Mouse (Mus musculus): Measurements from ENCODE around the gene Ttc7b. TPM values are rescaled to one million over a fixed set of nuclear protein-coding genes. Genes with fewer than 3 reads are reported as not detected.

The Ttc7b gene
- polyA plus RNA-seq (2015; fragmentation: Nextera tagmentation; extraction: Ambion mirVana), result 4.6 and 5.2 TPM in 2 replicates

DNA sequence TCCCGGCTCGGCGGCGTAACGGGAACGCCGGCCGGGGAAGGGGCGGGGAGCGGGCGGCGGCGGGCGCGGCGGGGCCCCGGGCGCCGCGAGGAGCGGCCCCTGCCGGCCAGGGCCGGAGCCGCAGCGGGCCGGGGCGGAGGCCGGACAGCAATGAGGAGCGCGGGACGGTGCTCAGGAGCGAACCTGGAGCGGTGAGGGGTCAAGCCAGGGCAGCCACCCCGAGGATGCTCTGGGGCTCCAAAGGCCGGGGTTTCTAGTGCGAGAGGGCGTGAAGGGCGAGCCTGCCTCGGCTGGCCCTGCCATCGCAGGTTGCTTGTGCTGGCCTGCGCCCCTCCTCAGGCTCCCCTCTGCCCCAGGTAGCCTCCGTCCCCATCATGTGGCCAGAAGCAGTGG is at the start of gene Ttc7b:
Gene Ttc7b, minus strand, starts transcription at position 33 of the 393 bp plus-strand sequence.
- Histone ChIP-seq H3K4me3 (peak within 1 kb of the TSS; percentile 89), H3K27ac (peak within 1 kb of the TSS; percentile 68), H3K9ac (peak within 1 kb of the TSS; percentile 90), H3K4me2 (peak within 1 kb of the TSS; percentile 78), H3K27me3 (no peaks in the 10 kb centered on the region), H3K36me3 (no peaks in the 10 kb centered on the region), H3K4me1 (peaks cover 23% of the 10 kb centered on the region), H3K9me3 (no peaks in the 10 kb centered on the region)
- under 1% methylated on average over 38 of the region's 42 CpGs for WGBS
- ATAC-seq (ENCODE audit: borderline replicate concordance, extremely low read depth, low FRiP score, low TSS enrichment), result peak; percentile 58; the same call in 1 of the 2 replicates

DNA sequence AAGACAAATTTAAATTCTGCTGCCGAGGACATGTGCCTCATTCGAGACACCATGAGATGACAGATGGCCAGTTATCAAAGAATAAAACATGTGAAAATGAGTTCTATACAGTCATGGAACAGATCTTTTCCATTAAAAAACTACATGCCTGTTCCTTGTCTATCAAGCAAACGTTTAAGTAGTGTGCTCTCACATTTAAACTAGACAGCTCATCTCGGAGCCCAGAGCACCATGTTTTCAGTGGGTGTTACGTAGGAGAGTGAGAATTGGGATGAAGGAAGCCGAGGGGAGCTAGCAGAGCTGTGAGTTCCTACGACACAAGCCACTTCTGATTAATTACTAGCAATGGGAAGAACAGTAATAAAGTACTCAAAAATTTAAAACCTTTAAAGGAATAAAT is 48.2 kb upstream of the Ttc7b start:
- H3K9ac ChIP-seq, result no peak overlapping the region
- H3K27ac ChIP-seq, result no peak overlapping the region
- 0 out of 2 replicates have a peak, but pooled peaks cover 4% of the 10 kb centered on the region for H3K36me3 ChIP-seq
- WGBS, result 78% methylated on average over 7 of the region's 7 CpGs
- no peak overlapping the region for H3K4me2 ChIP-seq
- H3K4me3 ChIP-seq, result no peak overlapping the region
- no peaks in the 10 kb centered on the region for H3K9me3 ChIP-seq
- no peak for ATAC-seq (ENCODE audit: borderline replicate concordance, extremely low read depth, low FRiP score, low TSS enrichment)
- H3K4me1 ChIP-seq, result no peaks in the 10 kb centered on the region
- H3K27me3 ChIP-seq, result no peaks in the 10 kb centered on the region

DNA sequence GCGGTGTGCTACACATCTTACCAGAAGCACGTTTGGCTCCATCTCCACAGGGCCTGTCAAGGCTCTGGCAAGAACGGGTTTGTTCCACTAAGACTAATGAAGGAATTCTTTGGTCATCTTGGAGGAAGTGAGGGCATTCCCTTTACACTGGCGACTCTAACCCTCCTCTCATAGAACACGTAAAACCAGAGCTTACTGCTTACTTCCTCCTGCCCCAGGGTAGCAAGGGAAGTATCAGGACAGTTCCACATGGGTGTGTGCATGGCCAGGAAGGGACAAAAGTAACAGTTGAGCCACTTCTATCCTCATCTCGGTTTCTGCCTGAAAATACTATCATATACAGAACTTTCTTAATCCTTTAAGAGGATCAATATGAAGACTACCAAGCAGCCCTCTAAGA is 47.5 kb upstream of the Ttc7b start:
- Histone ChIP-seq H3K27ac (no peak overlapping the region), H3K27me3 (no peaks in the 10 kb centered on the region), H3K9ac (no peak overlapping the region), H3K36me3 (0 out of 2 replicates have a peak, but pooled peaks cover 4% of the 10 kb centered on the region), H3K4me3 (no peak overlapping the region), H3K4me2 (no peak overlapping the region), H3K4me1 (no peaks in the 10 kb centered on the region), H3K9me3 (no peaks in the 10 kb centered on the region)
- no peak for ATAC-seq (ENCODE audit: borderline replicate concordance, extremely low read depth, low FRiP score, low TSS enrichment)
- 77% methylated on average over 6 of the region's 6 CpGs for WGBS

DNA sequence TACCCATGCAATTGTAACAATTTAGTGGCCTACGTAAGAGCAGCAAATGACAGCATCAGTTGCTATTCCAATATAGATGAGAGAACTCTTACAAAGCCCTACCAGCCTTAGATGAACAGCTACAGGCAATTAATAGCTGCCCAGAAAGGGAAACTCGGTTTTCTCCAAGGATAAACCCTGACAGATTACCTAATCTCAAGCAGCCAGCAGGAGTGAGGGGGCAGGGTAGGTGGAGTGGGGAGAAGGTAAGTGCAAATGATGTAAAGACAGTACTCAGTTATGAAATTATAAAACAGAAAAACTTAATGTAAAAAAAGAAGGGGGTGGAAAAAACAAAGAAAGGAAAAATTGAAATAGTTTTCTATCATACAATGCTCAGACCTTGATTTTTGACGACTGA is 47.0 kb upstream of the Ttc7b start:
- Histone ChIP-seq H3K4me1 (no peaks in the 10 kb centered on the region), H3K27ac (no peak overlapping the region), H3K4me2 (no peak overlapping the region), H3K9ac (no peak overlapping the region), H3K27me3 (no peaks in the 10 kb centered on the region), H3K9me3 (no peaks in the 10 kb centered on the region), H3K36me3 (0 out of 2 replicates have a peak, but pooled peaks cover 4% of the 10 kb centered on the region), H3K4me3 (no peak overlapping the region)
- 76% methylated on average over 3 of the region's 3 CpGs for WGBS
- ATAC-seq (ENCODE audit: borderline replicate concordance, extremely low read depth, low FRiP score, low TSS enrichment), result no peak

DNA sequence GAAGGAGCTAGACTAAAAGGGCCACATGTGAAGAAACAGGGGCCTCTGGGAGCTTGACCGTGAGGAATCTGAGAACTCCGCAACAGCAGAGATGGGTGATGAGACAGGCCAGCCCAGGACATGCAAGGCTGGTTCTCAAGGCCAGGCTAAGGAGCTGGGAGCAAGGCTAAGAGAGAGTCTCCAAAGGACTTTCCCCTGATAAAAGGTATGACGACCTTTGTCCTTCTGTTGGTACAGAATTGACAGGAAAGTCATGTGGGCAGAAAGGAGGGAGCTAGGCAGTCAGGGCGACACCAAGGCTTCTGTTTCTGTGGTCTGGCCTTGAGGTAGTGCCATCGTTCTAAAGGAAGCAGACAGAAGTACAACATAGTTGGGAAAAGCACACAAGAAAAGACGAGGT is 33.0 kb upstream of the Ttc7b start:
- Histone ChIP-seq H3K4me3 (no peak overlapping the region), H3K36me3 (0 out of 2 replicates have a peak, but pooled peaks cover 2% of the 10 kb centered on the region), H3K9ac (no peak overlapping the region), H3K4me1 (no peaks in the 10 kb centered on the region), H3K9me3 (no peaks in the 10 kb centered on the region), H3K27me3 (no peaks in the 10 kb centered on the region), H3K27ac (no peak overlapping the region), H3K4me2 (no peak overlapping the region)
- ATAC-seq (ENCODE audit: borderline replicate concordance, extremely low read depth, low FRiP score, low TSS enrichment), result no peak
- 82% methylated on average over 6 of the region's 6 CpGs for WGBS

DNA sequence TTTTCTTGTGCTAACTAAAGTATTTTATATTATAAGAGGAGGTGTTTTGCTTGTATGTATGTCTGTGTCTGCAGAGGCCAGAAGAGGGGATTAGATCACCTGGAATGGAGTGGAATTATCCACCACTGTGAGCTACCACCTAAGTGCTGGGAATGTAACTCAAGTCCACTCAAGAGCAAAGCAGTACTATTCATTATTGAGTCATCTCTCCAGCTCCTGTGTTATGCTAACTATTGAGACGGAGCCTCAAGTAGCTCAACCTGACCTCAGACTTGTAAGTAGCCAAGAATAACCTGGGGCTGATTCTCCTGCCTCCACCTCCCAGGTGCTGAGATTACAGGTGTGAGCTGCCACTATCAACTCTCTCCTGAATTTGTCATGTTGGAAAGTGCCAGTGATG is 31.3 kb upstream of the Ttc7b start:
- ATAC-seq (ENCODE audit: borderline replicate concordance, extremely low read depth, low FRiP score, low TSS enrichment), result no peak
- Histone ChIP-seq H3K9ac (no peak overlapping the region), H3K27me3 (no peaks in the 10 kb centered on the region), H3K4me2 (no peak overlapping the region), H3K9me3 (no peaks in the 10 kb centered on the region), H3K27ac (no peak overlapping the region), H3K4me1 (no peaks in the 10 kb centered on the region), H3K4me3 (no peak overlapping the region), H3K36me3 (0 out of 2 replicates have a peak, but pooled peaks cover 2% of the 10 kb centered on the region)
- WGBS, result 58% methylated on average over 1 of the region's 1 CpGs

DNA sequence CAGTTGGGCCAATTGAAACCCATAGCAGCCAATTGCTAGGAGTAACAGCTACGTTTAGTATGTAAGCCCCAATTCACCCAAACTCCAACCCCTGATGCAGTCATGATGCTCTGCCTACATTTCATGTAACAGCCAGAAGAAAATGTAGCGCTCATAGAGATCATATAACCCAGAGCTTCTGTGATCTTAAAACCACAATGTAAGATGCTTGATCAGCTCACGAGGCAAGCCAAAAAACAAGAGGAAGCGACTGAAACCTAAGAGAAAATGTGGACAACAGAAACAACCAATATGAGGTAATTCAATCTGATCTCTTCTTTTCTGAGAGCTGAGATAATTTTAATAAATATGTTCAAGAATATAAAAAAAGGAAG is 23.6 kb upstream of the Ttc7b start:
- peaks cover 11% of the 10 kb centered on the region; the same call in 1 of the 2 replicates for H3K4me1 ChIP-seq
- no peaks in the 10 kb centered on the region for H3K27me3 ChIP-seq
- whole genome bisulfite sequencing, result 84% methylated on average over 4 of the region's 4 CpGs
- H3K9ac ChIP-seq, result no peak overlapping the region
- no peaks in the 10 kb centered on the region for H3K36me3 ChIP-seq
- no peak overlapping the region for H3K4me3 ChIP-seq
- no peaks in the 10 kb centered on the region for H3K9me3 ChIP-seq
- peak overlapping the region; percentile 22 for H3K27ac ChIP-seq
- no peak overlapping the region for H3K4me2 ChIP-seq
- no peak for ATAC-seq (ENCODE audit: borderline replicate concordance, extremely low read depth, low FRiP score, low TSS enrichment)

DNA sequence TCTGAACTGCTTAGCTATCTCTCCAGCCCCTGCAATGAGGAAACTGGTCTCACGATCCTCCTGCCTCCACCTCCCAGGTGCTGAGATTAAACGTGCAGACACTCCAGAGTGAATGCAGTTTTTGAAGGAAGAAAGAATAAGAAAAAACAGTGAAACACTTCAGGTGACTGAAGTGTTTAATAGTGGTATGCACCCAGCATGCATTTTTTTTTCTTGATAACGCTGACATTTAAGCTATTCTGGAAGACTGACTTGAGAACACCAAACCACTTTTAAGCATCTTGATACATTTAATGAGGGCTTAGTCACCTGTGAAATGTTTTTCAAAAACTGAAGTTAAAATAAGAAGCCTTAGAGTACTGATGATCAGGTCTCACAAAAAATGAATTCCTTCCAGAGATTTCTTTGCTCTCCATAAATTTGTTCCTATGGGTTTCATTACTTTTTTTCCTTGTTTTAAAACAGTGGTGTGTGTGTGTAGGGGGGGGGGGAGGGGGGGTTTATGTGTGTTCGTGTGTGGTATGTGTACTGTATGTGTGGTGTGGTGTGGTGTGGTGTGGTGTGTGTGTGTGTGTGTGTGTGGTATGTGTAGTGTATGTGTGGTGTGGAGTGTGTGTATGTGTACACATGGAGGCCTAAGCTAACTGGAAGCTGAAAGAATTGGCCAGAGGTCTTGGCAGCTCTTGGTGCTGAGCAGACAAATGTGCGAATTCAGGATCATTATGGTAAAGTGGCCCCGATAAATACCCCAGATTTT is 23.0 kb upstream of the Ttc7b start:
- Histone ChIP-seq H3K4me2 (no peak overlapping the region), H3K9ac (no peak overlapping the region), H3K27me3 (no peaks in the 10 kb centered on the region), H3K27ac (peak overlapping the region; percentile 22), H3K4me1 (peaks cover 16% of the 10 kb centered on the region), H3K9me3 (no peaks in the 10 kb centered on the region), H3K36me3 (no peaks in the 10 kb centered on the region), H3K4me3 (no peak overlapping the region)
- 0 out of 2 replicates have a peak, but pooled peaks have one; percentile 27 for ATAC-seq (ENCODE audit: borderline replicate concordance, extremely low read depth, low FRiP score, low TSS enrichment)
- WGBS, result 59% methylated on average over 6 of the region's 6 CpGs

DNA sequence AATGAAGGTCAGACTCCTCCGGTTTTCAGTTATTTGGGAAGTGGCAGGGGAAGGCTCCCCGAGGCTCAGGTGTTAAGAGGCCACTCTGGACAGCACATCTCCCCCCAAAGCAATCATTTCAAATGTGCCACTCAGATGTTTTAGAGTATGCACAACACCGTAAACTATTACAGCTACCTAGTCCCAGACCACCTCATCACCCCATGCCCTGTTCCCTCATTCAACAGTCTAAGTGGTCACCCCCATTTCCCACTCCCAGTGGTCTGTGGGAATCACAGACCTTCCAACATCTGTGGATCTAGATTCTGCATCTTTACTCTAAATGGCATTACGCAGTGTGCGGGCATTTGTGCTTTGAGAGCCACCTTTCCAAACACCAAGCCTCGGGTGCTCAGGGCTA is 21.9 kb upstream of the Ttc7b start:
- Histone ChIP-seq H3K4me1 (peaks cover 20% of the 10 kb centered on the region), H3K4me2 (no peak overlapping the region), H3K27ac (peak overlapping the region; percentile 22; the same call in 1 of the 2 replicates), H3K4me3 (no peak overlapping the region), H3K27me3 (no peaks in the 10 kb centered on the region), H3K9me3 (no peaks in the 10 kb centered on the region), H3K36me3 (no peaks in the 10 kb centered on the region), H3K9ac (no peak overlapping the region)
- ATAC-seq (ENCODE audit: borderline replicate concordance, extremely low read depth, low FRiP score, low TSS enrichment), result no peak
- 68% methylated on average over 6 of the region's 6 CpGs for WGBS

DNA sequence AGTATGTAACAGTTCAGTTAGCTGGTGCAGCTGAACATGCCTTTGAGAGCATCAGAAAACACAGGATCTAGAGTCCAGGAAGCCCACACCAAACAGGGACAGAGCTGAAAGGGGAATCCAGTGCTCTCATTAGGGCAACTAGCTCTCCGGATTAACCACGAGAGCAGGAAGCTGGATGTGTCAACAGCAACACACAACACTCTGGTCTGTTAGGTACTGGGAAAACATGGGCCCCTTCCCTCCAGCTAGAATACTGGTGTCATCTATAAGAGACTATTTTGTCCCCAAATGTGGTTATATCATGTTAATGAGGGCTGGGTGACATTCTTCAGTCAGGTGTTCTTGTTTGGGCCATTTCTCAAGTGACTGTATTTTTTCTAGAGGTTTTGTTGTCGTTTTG is 21.4 kb upstream of the Ttc7b start:
- H3K36me3 ChIP-seq, result no peaks in the 10 kb centered on the region
- no peaks in the 10 kb centered on the region for H3K27me3 ChIP-seq
- WGBS, result 27% methylated on average over 3 of the region's 3 CpGs
- no peak overlapping the region for H3K4me3 ChIP-seq
- no peak overlapping the region for H3K27ac ChIP-seq
- ATAC-seq (ENCODE audit: borderline replicate concordance, extremely low read depth, low FRiP score, low TSS enrichment), result no peak
- no peak overlapping the region for H3K9ac ChIP-seq
- peaks cover 20% of the 10 kb centered on the region for H3K4me1 ChIP-seq
- no peak overlapping the region for H3K4me2 ChIP-seq
- no peaks in the 10 kb centered on the region for H3K9me3 ChIP-seq

DNA sequence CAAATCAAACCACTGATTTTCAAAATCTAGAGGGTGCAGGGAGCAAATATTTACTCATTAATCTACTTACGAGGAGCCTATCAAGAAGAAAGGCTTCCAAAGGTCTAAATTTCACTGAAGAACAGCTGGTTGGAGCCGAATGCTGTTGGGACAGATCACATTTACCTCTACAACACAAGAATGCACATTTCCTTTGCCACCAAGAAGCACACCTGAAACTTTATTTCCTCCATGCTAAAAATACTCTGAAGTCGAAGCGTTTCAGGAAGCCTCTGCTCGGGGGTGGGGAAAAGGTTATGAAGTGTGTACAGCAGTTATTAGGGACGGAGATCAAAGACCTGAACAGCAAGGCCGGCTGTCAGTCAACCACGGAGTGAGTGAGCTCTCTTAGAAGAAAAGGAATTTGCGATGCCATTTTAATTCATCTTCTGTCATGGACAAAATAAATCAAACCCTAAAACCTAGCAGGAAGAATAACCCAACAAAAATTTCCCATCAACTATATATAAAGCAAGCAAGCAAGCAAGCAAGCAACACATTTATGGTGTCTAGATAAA is 18.6 kb upstream of the Ttc7b start:
- H3K36me3 ChIP-seq, result no peaks in the 10 kb centered on the region
- no peaks in the 10 kb centered on the region for H3K9me3 ChIP-seq
- peak overlapping the region; percentile 19 for H3K27ac ChIP-seq
- no peak overlapping the region for H3K4me3 ChIP-seq
- 0 out of 2 replicates have a peak overlapping the region, but pooled peaks have one; percentile 14 for H3K4me2 ChIP-seq
- 24% methylated on average over 9 of the region's 9 CpGs for WGBS
- no peak for ATAC-seq (ENCODE audit: borderline replicate concordance, extremely low read depth, low FRiP score, low TSS enrichment)
- no peaks in the 10 kb centered on the region for H3K27me3 ChIP-seq
- peaks cover 20% of the 10 kb centered on the region for H3K4me1 ChIP-seq
- H3K9ac ChIP-seq, result no peak overlapping the region

DNA sequence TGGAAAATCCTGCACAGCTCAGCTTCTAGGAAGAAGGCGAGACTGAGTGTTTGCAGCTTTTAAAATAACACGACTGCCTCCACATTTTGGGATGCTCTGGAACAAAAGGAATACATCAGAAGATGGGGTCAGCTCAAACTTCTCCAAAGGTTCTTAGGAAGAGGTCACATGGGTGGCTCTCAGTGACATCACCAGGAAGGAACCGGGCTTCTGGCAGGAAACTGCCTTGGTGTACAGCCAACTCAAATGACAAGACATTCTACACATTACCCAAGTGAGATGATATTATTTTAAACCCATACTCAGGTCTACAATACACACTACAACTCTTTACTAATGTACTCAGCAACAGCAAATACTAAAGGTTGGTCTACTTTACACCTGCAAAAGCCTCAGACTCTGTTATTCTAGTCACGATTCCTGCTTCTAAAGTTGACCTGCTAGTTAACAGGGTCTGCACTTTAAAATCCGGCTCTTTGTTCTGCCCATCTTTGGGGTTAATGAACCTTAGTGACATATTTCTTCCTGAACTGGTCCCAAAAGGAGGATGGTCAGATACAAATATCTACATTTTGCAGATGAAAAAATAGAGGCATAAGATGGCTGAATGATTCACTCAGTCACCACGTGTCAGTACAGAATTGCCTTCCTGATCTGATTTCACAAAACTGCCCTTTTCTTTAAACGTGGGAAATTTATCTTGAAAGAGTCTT is 18.0 kb upstream of the Ttc7b start:
- Histone ChIP-seq H3K9ac (no peak overlapping the region), H3K4me1 (peaks cover 20% of the 10 kb centered on the region), H3K4me2 (no peak overlapping the region), H3K9me3 (no peaks in the 10 kb centered on the region), H3K27ac (peak overlapping the region; percentile 19), H3K36me3 (no peaks in the 10 kb centered on the region), H3K27me3 (no peaks in the 10 kb centered on the region), H3K4me3 (no peak overlapping the region)
- no peak for ATAC-seq (ENCODE audit: borderline replicate concordance, extremely low read depth, low FRiP score, low TSS enrichment)
- 33% methylated on average over 7 of the region's 7 CpGs for WGBS
